Mouse (Mus musculus) ovary, adult 2 months (tissue): ENCODE measurements around the gene Olfr120. TPM values are rescaled to one million over a fixed set of nuclear protein-coding genes. Genes with fewer than 3 reads are reported as not detected.

Source experiments
- polyA plus RNA-seq: library from polyadenylated mRNA; depleted of rRNA; stranded (reverse); fragments of >200 nt; gene quantifications from 2 replicates; pipeline ENCODE4 v1.2.3, GENCODE M21; 2012; rRNA removed

Gene Olfr120
- not detected in 2 replicates for polyA plus RNA-seq

GRCm38 (mm10) chr17:37721508-37721907, at the start of gene Olfr120:
Gene Olfr120, plus strand, starts transcription at chr17:37721808.

GRCm38 (mm10) chr17:37696264-37696663, 25.3 kb upstream of the Olfr120 start, which contains the start of gene Olfr119:
Gene Olfr119, plus strand, starts transcription at chr17:37696564.

GRCm38 (mm10) chr17:37768307-37768706, 46.7 kb downstream of the Olfr120 start, which contains the start of gene Olfr122:
Gene Olfr122, plus strand, starts transcription at chr17:37768607.

Other genes starting within 250 kb of the Olfr120 start
- gene H2-M2, start 238.3 kb upstream of the Olfr120 start, polyA plus RNA-seq = 0.14 and 0.19 TPM in 2 replicates
- not detected in 2 replicates for gene Olfr110, start 229.3 kb upstream of the Olfr120 start, polyA plus RNA-seq
- not detected in 2 replicates for gene Olfr111, start 213.8 kb upstream of the Olfr120 start, polyA plus RNA-seq
- not detected in 2 replicates for gene Olfr112, start 152.4 kb upstream of the Olfr120 start, polyA plus RNA-seq
- gene Olfr113, start 144.1 kb upstream of the Olfr120 start, polyA plus RNA-seq = not detected in 2 replicates
- gene Olfr114, start 129.1 kb upstream of the Olfr120 start, polyA plus RNA-seq = not detected in 2 replicates
- gene Olfr115, start 94.7 kb upstream of the Olfr120 start, polyA plus RNA-seq = not detected in 2 replicates
- gene Olfr116, start 94.6 kb upstream of the Olfr120 start, polyA plus RNA-seq = not detected in 2 replicates
- not detected in 2 replicates for gene Olfr117, start 58.0 kb upstream of the Olfr120 start, polyA plus RNA-seq
- gene Olfr118, start 54.8 kb upstream of the Olfr120 start, polyA plus RNA-seq = not detected in 2 replicates
- not detected in 2 replicates for gene Olfr119, start 25.2 kb upstream of the Olfr120 start, polyA plus RNA-seq
- not detected in 2 replicates for gene Olfr121, start 27.0 kb downstream of the Olfr120 start, polyA plus RNA-seq
- not detected in 2 replicates for gene Olfr122, start 46.8 kb downstream of the Olfr120 start, polyA plus RNA-seq
- not detected in 2 replicates for gene Olfr123, start 71.7 kb downstream of the Olfr120 start, polyA plus RNA-seq
- not detected in 2 replicates for gene Olfr124, start 78.1 kb downstream of the Olfr120 start, polyA plus RNA-seq
- not detected in 2 replicates for gene Olfr125, start 111.1 kb downstream of the Olfr120 start, polyA plus RNA-seq
- not detected in 2 replicates for gene Olfr126, start 125.7 kb downstream of the Olfr120 start, polyA plus RNA-seq
- gene Olfr127, start 178.6 kb downstream of the Olfr120 start, polyA plus RNA-seq = not detected in 2 replicates
- gene Olfr128, start 198.7 kb downstream of the Olfr120 start, polyA plus RNA-seq = not detected in 2 replicates
- not detected in 2 replicates for gene Olfr761, start 231.3 kb downstream of the Olfr120 start, polyA plus RNA-seq